Mouse (Mus musculus): ENCODE results near the gene Vmn2r89.

GRCm38 (mm10) chr14:51496955-51497354 is 45.3 kb downstream of the Vmn2r89 start:
- no peak for TF ChIP-seq CTCF (IDR thresholded peaks at IDR 0.05; ENCODE audit: low read depth)
- TF ChIP-seq EP300 (IDR thresholded peaks at IDR 0.05; ENCODE audit: low read depth), result no peak

All from heart, postnatal 0 days (tissue).